Mouse (Mus musculus): ENCODE measurements around the gene Rnft1.
"Not testable (repeated sequence)": the region's sequence is repeated elsewhere in the genome, so short reads cannot be mapped to it uniquely, and the experiment has no call there.

Rnft1 gene

GRCm38 (mm10) chr11:86517229-86517628 is 32.8 kb downstream of the Rnft1 start:
- in situ Hi-C loops (cut with MboI, MseI): no loop called here

GRCm38 (mm10) chr11:86519751-86520150 is 35.3 kb downstream of the Rnft1 start:
- in situ Hi-C loops (cut with MboI, MseI): no loop called here

- in situ Hi-C loops (cut with MboI, MseI): no loop called here
Observed at GRCm38 (mm10) chr11:86527528-86527927, 43.1 kb downstream of the Rnft1 start.

GRCm38 (mm10) chr11:86532834-86533233 is 48.4 kb downstream of the Rnft1 start:
- in situ Hi-C loops (cut with MboI, MseI): no loop called here

- in situ Hi-C loops (cut with MboI, MseI): not testable (repeated sequence)
Observed at GRCm38 (mm10) chr11:86533302-86533701, 48.8 kb downstream of the Rnft1 start.

- in situ Hi-C loops (cut with MboI, MseI): no loop called here
Observed at GRCm38 (mm10) chr11:86534201-86534910, 49.9 kb downstream of the Rnft1 start.

- in situ Hi-C loops (cut with MboI, MseI): no loop called here
Observed at GRCm38 (mm10) chr11:86538786-86539185, 54.3 kb downstream of the Rnft1 start.

GRCm38 (mm10) chr11:86539716-86540475 is 55.4 kb downstream of the Rnft1 start:
- in situ Hi-C loops (cut with MboI, MseI): no loop called here

GRCm38 (mm10) chr11:86540476-86540845 is 56.0 kb downstream of the Rnft1 start:
- in situ Hi-C loops (cut with MboI, MseI): no loop called here

- in situ Hi-C loops (cut with MboI, MseI): no loop called here
Observed at GRCm38 (mm10) chr11:86542851-86543250, 58.4 kb downstream of the Rnft1 start.

GRCm38 (mm10) chr11:86543960-86544638 is 59.6 kb downstream of the Rnft1 start:
- in situ Hi-C loops (cut with MboI, MseI): no loop called here

GRCm38 (mm10) chr11:86544639-86545299 is 60.3 kb downstream of the Rnft1 start, which contains the start of the genes Rps6kb1 and Tubd1:
Gene Rps6kb1 (minus strand): TSS chr11:86544805.
Gene Tubd1 (plus strand): TSS chr11:86544991.
- in situ Hi-C loops (cut with MboI, MseI): no loop called here

- in situ Hi-C loops (cut with MboI, MseI): no loop called here
Observed at GRCm38 (mm10) chr11:86545556-86545955, 61.1 kb downstream of the Rnft1 start.

- in situ Hi-C loops (cut with MboI, MseI): no loop called here
Observed at GRCm38 (mm10) chr11:86547412-86547811, 63.0 kb downstream of the Rnft1 start.

Measured in regulatory T cell (primary cell).